Mouse (Mus musculus) urinary bladder, postnatal 4 days (tissue): ENCODE measurements around the gene Cryzl1.

Experiments used
- DNase-seq, 2 experiments: peaks; one replicate each; pipeline ENCODE4 v3.0.0; 2021 to 2022; ENCODE audit warnings: low spot score in 2 of 2

The Cryzl1 gene

DNA sequence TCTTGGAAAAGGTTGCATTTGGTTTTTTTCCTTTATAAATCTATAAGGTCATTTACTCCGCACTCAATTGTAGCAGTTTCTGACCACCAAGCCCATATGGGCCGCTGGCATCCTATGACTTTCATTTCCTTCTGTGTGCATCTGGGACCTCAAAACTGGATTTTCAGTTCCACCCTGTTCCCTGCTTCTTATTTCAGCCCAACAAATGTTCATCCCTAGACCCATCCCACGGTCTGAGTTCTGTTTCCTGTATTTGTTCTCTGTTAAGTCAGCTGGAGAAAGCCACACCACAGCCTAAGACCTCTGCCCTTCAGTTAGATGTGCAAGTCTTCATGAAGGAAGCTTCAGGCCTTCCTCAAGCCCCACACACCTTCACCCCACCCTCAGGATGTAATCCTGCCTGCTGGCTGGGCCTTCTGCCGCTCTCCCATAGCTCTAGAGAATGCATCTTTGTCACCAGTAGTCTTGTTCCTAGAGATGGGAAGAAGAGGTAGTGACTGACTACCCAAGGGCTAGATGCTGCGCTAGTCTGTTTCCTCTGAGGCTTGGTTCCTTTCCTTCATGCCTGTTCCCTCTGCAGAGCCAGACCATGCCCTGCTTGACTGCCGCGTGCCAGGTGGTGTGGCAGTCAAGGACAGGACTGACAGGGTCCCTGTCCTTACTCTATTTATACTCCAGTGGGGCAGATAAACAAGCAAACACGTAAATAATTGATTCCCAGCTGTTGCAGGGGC, 11.6 kb upstream of the Cryzl1 start:
- DNase-seq = no peak

DNA sequence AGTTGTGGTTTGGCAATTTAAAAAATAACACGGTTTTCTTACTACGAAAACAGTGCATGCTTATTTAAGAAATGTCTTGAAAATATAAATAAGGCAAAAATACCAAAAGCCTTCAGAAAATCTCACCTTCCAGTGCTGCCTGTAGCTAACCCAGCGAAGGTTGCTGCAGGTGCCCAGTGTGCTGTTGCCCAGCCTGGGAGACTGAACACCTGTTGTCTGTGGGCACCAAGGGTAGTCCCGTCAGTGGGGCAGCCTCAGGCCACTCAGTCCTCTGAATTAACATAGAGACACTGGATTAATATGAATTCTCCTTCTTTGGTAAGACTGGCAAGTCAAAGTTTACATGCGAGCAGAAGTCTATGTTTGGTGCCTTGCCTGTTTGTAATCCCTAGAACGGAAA, 9.7 kb upstream of the Cryzl1 start:
- no peak for DNase-seq

DNA sequence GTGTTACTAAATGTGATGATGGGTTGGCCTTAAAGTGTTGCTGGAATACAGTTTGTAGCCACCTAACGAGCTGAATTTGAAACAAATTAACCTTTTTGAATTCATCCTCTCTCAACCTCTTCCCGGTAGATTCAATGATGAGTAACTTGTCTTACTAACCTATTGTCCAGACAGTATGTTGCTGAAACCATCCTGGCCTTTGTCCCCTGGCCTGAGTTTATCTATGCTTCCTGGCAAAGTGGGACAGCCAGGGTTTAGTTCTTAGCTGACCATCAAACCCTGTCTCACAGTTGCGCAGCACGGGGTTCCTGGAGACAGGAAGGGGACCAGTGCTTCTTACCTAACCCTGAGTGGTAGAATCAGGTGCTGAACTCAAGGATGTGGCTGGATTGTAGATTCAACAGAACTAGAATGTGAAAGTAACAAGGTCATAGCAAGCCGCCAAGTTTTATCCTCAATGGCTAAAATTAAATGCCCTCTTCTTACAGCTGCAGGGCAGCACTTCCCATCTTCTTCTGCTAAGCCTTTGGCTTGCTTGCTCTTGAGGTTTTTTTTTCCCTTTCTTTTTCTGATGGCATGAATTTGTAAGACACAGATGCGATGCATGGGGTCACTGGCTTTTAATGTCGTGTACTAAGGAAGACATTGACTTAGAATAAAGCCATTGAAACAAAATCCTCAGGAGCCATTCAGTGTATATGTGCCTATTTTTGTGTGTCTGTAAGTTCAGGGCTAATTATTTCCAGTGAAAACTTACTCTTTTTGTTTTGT, 7.5 kb upstream of the Cryzl1 start:
- no peak for DNase-seq

DNA sequence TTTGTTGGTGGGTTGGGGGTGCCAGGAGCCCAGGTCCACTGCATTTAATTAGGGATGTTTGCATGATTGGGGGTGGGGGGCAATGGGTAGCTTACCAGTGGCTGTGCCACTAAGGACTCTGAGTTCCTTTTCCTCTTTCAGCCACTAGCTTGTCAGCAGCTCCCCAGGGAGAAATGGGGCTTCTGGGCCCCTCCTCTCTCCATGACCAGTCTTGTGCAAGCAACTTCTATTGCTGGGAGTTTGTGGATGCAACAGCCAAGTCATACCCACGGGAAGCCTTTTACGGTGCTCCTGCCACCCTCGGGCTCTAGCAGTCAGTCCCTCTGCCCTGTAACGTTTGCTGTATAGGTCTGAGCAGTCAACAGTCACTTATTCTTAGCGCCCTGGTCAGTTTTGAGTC, 6.0 kb upstream of the Cryzl1 start:
- no peak for DNase-seq

DNA sequence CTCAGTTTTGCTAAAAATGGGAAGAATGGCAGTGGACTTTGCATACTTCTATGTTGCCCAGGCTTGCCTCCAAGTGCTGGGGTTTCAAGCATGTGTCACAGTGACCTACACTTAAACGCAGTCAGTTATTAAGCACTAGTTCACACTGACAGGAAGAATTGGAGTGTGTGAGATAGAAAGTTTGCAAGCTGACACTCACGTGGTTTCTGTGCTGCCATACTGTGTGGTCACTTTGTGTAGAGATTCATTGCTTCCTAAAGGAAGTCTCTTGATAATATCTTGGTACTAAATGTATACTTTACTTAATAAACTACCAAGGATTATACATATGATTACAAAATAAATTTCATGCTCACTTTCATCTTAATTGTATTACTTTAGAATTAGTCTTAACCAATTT, 4.0 kb upstream of the Cryzl1 start:
- DNase-seq = no peak

DNA sequence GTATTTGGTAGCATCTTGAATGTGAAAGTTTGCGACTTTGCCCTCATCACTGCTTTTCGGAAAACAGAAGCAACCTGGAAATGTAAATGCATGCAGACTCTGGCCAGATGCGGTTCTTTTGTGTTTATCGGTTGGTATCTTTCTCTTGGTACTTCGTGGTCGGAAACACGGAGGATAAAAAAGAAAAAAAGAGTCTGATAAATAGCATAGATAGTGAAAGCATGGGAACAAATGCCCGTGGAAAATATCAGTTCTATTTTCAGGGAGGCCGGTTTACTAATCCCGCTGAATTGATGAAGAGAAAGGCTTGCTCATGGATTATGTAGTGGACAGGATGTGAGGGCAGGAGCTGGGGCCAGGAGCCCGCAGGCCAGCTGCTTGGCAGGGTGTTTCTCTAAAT, 1.7 kb upstream of the Cryzl1 start:
- no peak for DNase-seq

DNA sequence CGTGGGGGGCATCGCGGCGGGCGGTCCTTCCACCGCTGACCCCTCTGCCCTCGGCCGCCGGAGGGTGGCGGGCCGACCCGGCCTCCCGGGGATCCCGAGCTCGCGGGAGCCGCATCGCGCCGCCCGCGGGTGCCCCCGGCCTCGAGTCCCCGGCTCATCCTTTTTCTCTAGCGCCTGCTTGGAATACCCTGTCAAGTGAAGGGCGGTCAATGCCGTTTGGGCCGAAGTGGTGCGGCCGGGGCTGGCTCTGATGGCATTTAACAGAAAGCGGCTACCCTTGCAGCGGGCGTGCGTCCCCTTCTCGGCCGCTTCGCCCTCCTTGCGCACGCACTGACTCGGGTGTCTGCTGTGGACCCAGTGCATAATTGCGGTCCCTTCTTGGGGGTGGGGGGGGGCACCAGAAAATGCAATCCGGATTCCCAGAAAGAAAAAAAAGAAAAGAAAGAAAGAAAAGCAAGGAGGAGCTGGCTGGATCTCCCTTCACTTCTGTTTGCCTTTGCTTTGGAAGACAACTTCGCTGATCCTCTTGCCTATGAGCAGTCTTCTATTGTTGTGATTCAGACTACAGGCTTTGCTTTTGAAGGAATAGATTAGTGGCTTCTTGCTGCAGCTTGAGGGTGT, 1.2 kb upstream of the Cryzl1 start:
- DNase-seq = peak in 1 of 2 experiments; percentile 26

DNA sequence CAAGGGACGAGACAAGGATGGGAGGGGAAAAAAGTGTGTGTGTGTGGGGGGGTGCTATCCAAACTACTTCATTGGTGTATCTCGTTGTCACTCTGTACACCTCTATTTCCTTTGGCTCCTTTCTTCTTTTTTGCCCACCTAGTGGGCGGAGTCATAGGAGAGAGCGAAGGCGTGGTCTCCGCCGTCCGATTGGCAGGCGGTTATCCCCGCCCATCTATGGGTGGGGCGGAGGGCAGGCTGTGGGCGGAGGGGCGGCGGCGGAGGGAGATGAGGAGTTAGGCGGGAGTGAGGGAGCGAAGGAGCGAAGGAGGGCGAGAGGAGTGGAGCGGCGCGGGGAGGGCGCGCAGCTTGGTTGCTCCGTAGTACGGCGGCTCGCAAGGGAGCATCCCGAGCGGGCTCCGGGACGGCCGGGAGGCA, 299 bp upstream of the Cryzl1 start, which contains the start of gene Itsn1:
Gene Itsn1 (plus strand): TSS at position 216 of the 417 bp plus-strand sequence.
- peak; percentile 98 to 99 for DNase-seq

DNA sequence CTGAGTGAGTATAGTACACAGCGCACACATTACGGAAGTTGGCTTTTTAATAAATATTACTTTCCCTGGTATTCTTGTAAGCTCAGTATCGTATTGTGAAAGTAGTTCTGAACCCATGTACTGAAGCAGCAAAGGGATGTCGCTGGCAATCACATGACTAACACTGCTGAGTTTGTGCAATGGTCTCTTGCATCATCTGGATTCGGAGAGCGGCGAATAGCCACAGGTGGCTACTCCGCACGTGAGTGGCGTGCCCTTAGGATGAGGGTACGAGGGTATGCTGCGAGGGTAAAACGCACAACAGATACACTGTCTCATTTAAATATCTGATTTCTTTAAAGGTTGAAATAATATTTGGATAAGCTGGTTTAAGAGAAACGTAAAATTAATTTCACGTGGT, 1.3 kb downstream of the Cryzl1 start:
- no peak for DNase-seq

DNA sequence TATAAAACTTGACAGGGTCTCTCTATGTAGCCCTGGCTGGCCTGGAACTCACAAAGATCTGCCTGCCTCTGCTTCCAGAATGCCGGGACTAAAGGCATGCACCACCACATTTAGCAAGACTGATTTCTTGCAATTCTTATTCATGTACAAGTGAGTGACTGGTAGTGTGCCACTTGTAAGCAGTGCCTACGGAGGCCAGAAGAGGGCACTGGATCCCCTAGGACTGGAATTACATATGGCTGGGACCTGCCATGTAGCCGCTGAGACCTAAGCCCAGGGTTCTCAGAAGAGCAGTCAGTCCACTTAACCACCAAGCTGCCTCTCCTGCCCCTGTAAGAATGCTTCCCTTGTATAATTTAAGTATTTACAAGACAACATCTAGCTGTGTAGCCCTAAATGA, 4.5 kb downstream of the Cryzl1 start:
- DNase-seq = no peak

DNA sequence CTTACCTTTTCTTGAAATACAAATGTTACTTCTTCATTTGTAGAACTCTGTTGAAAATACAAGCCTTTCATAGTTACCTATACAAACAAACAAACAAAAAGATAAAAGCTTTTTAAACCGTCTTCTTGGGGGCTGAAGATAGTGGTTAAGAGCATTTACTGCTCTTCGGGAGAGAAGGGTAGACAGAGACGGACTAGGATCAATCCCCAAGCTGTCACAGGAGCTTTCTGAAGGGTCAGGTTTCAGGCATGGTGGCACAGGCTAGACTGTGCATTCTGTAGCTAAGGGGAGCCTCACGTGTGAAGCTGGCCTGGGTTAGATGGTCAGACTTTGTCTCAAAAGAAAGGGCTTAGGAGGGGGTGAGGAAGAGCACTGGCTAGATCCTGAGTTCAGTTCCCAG, 11.4 kb downstream of the Cryzl1 start:
- no peak for DNase-seq

DNA sequence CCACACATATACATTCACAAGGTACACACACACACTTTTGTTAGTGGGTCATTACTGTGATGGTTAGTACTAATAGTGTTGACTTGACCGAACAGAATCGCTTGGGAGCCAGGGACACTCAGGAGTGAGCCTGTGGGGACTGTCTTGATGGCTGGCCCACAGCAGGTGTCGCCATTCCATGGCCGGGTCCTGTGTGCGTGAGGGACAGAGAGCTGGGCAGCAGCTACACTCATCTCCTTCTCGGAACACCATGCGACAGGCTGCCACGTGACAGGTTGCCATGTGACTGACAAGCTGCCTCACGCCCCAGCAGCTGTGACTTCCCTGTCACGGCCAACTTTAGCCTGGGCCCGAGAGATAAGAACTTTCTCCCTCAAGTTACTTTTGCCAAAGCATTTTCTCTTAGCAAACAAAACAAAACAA, 11.8 kb downstream of the Cryzl1 start:
- no peak for DNase-seq

DNA sequence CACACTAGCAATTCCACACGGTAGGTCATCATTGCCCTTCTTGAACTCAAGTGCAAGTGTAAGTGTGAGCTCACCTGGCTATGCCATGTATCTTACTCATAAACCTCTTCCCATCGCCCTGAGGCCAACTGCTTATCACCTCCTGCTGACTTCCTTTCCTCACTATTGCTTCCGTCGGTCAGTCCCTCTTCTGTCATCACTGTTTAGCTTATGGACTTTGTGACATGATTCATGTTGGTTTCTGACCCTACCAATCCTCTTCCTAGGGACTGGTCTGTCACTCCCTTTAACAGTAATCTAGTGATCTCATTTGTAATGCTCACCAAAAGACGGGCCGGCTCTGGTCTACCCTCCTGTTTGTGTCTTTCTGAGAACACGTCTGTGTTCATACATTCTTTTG, 18.5 kb downstream of the Cryzl1 start:
- DNase-seq = no peak

DNA sequence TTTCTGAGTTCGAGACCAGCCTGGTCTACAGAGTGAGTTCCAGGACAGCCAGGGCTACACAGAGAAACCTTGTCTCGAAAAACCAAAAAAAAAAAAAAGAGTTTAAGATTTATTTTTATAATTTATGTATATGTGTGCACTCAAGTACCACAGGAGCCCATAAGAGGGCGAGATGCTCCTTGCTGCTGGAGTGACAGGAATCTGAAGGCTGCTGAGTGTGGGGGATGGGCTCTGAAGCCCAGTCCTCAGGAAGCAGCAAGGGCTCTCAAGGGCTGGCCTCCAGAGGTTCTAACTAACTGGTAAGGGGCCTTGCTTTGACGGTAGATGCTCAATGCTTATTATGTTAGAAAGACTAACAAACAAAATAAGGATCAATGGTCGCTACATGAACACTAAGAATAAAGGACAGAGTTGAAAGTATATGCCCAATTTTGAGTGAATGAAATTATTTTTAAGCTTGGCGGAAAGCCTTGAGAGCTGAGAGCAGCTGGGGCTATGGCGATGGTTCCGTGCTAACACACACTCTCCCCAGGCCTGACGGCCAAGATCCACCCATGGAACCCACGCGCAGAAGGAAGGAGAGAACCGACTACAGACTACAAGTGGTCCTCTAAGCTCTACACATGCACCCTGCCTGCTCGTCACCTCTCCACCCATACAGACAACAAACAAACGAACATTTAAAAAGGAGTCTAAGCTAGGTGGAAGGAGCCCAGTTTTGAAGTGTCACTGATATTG, 24.0 kb downstream of the Cryzl1 start:
- no peak for DNase-seq

DNA sequence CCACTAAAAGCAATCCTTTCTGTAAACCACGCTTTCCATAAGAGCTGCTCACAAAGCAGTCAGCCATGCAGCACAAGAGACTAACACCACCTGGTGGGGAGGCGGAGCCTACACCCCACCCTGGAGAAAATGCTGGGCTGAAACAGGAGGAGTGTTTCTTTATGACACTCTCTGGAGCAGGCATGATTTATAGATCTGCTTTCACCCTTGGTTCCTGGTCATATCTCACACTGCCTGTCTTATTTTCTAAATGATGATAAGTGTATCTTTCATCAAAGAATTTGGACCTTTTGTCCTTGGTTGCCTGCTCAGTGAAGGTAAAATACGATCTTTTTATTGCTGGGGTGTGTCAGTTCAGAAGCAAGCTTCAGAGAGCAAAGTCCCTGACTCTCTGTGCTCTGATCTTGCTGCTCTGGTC, 26.0 kb downstream of the Cryzl1 start:
- no peak for DNase-seq

DNA sequence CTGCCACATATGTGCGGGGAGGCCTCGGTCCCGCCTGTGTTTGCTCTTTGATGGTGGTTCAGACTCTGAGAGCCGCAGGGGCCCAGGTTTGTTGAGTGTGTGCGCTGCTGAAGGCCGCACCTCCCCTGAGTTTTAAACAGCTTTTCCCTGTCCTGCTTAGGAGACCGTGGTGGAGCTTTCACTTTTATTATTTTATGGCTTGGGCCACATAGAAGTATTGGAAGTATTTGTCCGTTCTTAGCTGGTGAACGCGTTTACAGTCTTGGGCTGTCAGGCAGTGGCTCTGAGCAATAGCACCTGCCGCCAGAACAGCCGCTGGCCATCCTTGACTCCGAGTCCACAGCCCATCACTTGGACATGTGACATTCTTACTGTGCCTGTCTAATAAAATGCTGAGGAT, 26.9 kb downstream of the Cryzl1 start:
- no peak for DNase-seq

DNA sequence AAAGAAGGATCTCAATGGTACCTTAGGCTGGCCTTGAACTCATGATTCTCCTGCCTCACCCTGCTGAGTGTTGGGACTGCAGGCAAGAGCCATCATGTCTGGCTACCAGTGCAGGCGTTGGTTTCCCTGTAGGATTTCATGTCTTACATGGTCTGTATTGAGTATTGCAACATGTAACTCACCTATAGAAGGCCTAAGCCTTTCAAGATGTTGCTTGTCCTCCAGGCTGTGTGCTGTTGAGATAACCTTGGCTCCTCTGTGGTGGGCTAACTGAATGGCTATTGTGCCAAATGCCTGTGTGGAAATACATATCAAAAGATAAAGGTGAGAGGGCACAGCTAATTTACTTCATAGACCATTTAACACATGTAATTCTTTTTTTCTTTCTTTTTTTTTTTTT, 29.8 kb downstream of the Cryzl1 start:
- DNase-seq = no peak

DNA sequence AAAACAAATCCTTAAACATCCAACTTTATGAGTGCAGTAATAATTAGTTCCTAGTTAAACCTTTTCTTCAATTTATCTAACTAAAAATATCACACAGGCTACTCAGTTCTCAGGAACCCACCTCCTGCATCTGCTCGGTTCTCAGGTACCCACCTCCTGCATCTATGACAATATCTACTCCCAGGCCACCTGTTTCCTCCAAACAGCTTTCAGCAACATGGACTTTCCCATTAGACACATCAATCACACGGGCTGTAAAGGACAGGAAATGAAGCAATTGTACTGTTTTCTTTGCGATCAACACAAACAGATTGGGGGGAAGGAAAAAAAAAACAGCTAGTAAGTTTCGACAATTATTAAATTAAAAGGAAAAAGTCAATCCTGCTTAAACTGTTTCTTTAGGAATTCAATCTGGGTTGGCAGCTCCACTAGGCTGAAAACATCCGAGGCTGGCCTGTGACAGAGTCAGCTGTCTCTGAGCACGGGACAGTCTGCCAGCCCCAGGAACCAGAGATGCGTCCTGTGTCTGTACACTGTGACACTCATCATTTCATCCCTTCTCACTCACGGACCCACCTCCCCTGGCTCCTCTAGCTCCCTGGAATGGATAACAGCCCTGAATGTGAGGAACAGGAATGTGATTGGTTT, 33.5 kb downstream of the Cryzl1 start:
- no peak for DNase-seq

DNA sequence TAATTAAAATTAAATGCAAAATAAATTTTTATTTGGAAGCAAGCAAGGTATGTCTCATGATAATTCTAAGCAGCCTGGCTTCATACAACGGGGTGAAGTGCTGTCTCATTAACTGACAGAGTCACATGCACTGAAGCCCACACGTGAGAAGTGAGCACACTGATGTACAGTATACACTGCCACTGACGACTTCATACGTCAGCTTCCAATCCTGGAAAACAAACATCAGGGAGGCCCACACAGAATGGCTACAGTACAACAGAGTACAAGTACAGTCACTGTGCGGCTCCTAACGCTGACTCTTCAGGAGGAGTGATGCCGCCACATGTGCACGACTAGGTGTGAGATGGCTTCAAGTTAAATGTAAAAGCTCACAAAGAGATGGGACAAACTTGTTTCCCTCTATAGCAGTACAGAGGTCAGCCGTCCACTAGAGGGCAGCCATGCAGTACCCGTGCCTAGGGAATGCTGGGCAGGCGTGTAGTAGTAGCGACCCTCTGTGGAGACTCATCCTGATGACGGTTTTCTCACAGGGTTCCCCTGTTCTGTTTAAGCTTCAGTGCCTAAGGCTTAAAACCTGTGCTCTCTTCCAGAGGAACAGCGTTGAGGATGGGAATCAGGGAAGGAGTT, 34.2 kb downstream of the Cryzl1 start:
- DNase-seq = peak; percentile 59 to 83

DNA sequence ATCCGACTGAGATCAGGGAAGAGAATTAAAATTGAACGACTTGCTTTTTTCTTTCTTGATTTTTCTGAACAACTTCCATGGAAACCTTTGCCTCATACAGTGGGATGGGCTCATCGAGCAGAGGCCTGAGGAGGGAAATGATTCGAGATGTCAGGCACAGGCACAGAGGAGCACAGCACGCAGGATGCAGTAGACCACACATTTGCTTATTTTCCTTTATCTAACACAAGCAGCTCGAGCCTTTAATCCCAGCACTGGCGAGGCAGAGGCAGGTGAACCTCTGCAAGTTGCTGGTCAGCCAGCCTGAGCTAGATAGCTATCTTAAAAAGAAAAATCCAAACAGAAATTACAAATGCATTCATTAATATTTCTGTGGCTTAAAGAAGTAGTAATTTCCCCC, 39.0 kb downstream of the Cryzl1 start:
- DNase-seq = no peak
